Mouse (Mus musculus) thymus, adult 2 months (tissue): ENCODE measurements around the gene Smad3.

Source experiments
- CTCF ChIP-seq: fragments of 200-500 bp; IDR thresholded peaks from 2 replicates; pipeline ENCODE4 v1.5.1; 2012; ENCODE audit warnings: mild to moderate bottlenecking, control low read depth, low read length, moderate library complexity, borderline replicate concordance; ENCODE audit not compliant: control insufficient read depth, poor library complexity, insufficient read depth; ENCODE audit errors: extremely low read depth
- POLR2A ChIP-seq: fragments of 200-500 bp; IDR thresholded peaks from 2 replicates; pipeline ENCODE4 v1.6.1; 2012; ENCODE audit warnings: mild to moderate bottlenecking, low read length, control low read depth, moderate library complexity; ENCODE audit not compliant: control insufficient read depth, poor library complexity, insufficient read depth; ENCODE audit errors: extremely low read depth

GRCm38 (mm10) chr9:63699145-63699544, 58.6 kb downstream of the Smad3 start:
- TF ChIP-seq CTCF (no peak), POLR2A (no peak)
